Mouse (Mus musculus) gastrocnemius, adult 18-20 months (tissue): ENCODE results near the gene Fancc. TPM values are rescaled to one million over a fixed set of nuclear protein-coding genes. Genes with fewer than 3 reads are reported as not detected.

ENCODE experiments used
- DNase-seq: peaks from one replicate; pipeline ENCODE4 v3.0.0; 2021; ENCODE audit warnings: low spot score
- total RNA-seq, 2 experiments: library from RNA; stranded (reverse); gene quantifications; 2 replicates each; pipeline ENCODE4 v1.2.3; 2021

Gene Fancc
- total RNA-seq, 2 experiments from 2014 or later, result 1.2 to 1.8 TPM

DNA sequence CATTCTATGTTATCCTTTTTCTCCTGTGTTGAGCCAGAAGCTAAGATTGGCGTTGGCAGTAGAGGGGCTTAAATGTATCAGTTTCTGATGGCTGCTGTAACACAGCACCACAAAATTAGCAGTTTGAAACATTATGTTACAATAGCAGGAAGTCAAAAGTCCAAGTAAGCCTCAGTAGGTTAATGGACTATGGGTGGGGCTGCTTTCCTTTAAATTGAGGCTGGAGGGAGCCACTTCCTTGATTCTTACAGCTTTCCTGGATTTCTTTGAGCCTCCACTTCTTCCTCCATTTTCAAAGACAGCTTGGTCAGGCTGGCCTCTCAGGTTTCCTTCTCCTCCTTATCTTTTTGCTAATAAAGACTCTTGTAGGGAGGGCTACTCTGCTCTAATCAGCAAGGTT, 228.3 kb downstream of the Fancc start:
- DNase-seq, result no peak

- no peak for DNase-seq
Observed at GRCm38 (mm10) chr13:63268371-63268770, 228.7 kb downstream of the Fancc start.

- DNase-seq, result no peak
Observed at GRCm38 (mm10) chr13:63262168-63262957, 234.7 kb downstream of the Fancc start.

- no peak for DNase-seq
Observed at GRCm38 (mm10) chr13:63261676-63262075, 235.4 kb downstream of the Fancc start.

DNA sequence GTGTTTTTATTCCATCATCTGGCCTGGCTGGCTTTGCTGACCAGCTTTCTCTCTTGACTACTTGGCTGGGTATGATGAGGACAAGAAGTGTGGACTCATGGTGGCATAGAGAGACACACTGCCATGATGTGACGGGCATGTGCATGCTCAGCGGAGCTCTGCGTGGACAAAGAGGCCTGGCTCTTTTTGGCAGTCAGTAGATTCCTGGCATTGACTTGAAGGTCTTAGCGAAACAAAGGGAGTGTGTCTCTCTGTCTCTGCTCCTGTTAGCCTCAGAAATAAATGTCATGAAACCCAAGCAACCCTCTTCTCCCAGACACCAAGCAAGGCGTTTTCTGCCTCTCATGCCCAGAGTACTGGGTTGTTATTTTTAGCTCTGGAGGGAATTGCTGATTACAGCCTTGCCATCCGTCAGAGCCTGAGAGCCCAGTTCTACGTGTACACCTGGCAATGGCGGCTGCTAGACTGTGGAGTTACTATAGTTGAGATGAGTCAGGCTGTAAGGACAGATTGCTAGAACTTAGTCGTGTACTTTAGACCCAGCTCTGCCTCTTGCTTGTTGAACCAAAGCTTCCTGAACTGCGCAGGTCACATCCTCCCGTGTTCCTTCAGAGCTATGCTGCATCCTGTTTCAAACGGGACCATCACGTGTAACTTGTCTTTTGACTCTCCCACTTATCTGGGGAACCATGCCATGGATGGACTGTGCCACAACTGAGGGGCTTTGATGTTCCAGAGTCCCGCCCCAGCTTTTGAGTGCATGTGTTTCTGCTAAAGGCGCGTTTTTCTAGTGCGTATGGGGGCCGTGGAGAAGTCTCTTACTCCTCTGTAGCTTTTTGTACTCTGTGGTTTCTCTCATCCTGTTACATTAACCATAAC, 236.1 kb downstream of the Fancc start:
- peak; percentile 61 for DNase-seq

- DNase-seq, result no peak
Observed at GRCm38 (mm10) chr13:63260133-63260532, 236.9 kb downstream of the Fancc start.

GRCm38 (mm10) chr13:63258671-63259070, 238.4 kb downstream of the Fancc start:
- no peak for DNase-seq

DNA sequence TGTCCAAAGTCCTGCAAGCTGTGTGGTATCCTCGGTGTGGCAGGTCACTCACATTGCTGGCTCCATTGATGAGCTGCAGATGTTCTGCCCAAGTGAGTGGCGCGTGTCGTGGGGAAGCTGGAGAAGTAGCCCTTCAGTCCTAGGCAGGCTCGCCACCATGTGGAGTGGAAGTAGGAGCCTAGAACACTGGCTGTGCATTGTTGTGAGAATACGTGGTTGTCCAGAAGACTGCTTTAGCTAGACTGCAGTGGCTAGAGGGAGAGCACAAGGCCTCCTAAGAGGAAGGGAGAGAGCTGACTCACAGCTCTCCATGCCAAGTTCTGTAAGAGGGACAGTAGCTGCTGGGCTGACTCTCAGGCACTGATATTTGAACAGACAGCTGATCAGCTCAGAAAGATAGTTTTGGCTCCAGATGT, 238.9 kb downstream of the Fancc start:
- DNase-seq, result peak; percentile 63

- DNase-seq, result peak; percentile 62
Observed at GRCm38 (mm10) chr13:63256807-63257206, 240.3 kb downstream of the Fancc start.

GRCm38 (mm10) chr13:63256146-63256545, 240.9 kb downstream of the Fancc start:
- DNase-seq, result no peak

- no peak for DNase-seq
Observed at GRCm38 (mm10) chr13:63255519-63256011, 241.5 kb downstream of the Fancc start.

DNA sequence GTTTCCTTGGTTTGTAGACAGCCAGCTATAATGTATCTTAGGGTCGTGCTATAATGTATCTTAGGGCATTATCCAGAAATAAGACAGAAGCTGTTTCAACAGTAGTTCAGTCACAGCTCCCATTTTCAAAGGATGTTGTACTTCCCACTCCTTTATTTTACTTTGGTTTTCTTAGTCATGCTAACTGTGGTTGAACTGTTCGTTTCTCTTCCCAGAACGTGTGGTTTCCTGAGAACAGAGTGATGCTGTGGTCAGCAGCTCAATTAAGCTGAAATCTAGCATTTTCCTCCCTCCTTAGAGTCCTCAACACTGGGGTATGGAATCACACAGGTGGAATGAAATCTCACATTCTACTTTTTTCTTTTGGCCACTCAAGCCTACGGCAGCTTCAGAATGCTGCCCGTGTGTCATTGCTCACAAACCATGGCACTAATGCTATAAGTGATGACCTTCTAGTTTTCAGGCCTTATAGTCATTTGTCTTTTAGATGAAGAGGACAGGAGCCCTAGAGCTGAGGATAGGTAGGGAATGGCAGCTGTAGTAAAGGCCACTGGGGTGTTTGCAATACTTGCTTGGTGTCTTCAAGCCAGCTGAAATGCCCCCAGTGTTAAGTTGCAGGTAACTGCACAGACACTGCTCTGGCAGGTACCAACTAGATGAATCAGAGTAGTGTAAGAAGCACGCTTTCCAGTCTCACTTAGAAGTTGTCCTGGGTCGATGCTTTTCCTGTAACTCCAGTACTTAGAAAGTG, 243.0 kb downstream of the Fancc start:
- no peak for DNase-seq

DNA sequence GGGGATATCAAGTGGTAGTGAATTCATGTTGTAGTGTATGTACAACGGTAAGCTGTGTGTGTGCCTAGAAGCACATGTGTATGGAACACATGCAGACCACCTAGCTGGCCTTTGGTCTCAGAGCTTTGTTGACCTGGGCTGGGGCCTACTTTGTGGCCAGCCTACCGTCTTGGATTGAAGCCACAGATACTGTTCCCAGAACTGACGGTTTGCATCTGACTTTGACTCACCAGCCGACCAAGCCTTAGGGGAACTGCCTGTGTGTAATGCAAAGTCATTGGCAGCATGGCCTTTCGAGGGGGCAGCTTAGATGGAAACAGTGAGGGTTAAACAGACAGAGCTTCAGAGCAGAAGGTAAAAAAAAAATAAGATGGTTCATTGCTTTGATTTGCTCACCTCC, 243.9 kb downstream of the Fancc start:
- DNase-seq, result no peak

DNA sequence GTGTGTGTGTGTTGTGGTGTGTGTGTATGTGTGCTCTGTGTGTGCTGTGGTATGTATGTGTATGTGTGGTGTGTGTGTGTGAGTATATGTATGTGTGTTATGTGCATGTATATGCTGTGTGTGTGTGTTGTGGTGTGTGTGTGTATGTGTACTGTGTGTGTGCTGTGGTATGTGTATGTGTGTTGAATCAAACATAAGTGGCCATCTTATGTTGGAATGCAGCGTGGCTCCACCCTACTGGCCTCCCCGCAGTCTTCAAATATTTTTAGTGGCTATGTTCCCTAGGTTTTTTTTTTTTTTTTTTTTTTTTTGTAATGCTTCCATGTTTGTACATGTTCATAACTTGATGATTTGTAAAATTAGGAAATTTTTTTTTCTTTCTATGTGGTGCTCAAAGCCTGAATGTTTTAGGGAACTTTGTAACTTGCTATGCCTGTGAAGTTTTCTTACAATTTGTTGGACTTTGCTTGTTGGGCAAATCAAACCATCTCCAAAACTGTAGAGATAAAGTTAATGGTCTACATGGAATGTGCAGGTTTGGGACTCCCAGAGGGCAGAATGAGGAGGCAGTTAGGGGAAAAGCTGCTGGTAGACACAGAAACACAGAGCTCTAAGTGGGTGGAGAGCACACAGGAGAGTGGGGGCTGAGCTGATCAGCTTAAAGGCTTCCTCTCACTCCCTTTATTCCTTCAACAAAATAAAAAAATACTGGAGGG, 244.6 kb downstream of the Fancc start:
- no peak for DNase-seq

DNA sequence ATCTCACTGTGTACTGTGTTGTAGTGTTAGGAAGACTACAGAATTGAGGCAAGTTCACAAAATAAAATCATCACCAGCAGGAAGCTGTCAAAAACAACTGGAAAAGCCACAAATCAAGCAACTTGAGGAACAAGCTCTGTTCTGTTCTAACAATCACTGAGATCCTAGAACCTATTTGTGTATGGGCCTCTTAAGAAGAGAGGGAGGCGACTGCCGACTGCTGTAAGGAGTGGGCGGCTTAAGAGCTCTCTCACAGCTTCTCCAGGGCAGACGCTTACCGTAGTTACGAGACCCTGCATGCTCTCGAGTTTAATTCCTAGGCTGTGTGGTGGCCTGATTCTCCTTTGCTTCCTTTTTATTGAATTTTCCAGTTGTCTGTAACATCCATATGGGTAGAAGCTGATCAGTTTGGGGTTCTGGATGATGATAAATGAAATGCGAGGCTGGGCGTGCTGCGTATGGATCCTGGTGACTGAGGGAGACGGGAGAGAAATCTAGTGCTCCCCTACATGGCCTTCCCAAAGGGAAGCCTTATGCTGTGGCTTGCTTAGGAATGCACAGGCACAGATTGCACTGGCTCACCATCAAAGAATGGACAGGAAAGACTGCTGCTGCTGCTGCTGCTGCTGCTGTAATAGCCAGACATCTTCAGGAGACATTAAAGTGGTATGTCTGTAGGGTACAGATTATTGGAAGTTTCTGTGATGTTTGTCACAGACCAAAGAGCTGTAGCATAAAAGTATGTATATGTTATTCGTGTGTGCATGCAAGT, 245.8 kb downstream of the Fancc start:
- no peak for DNase-seq

DNA sequence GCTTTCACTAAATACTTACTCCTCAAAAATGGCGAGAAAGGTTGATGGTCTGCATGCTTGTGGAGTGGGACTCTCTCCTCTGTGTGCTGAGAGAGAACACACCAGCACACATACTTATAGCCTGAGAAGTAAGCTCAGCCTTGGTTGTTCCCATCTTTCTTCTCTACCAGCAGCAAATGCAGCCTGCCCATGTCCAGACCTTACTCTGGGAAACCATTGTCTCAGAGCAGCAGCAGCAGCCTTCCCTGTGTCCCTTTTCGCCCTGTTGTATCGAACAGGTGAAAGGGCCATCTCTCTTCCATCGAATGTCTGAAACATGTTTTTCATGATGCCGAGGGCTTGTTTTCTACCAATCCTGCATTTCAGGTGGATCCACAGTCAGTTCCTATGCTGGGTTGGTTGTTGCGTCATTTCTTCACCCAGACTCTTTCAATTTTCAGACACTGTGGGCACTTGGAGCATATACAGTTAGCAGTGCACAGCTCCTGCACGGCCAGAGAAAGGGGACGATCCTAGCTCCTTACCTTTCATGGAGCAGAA, 246.6 kb downstream of the Fancc start:
- no peak for DNase-seq

- DNase-seq, result no peak
Observed at GRCm38 (mm10) chr13:63249741-63250431, 247.2 kb downstream of the Fancc start.

- DNase-seq, result no peak
Observed at GRCm38 (mm10) chr13:63249171-63249570, 247.9 kb downstream of the Fancc start.

GRCm38 (mm10) chr13:63248318-63248717, 248.8 kb downstream of the Fancc start:
- DNase-seq, result no peak
